Mouse (Mus musculus) heart, postnatal 25 days (tissue): ENCODE results near the gene Gm28042. TPM values are rescaled to one million over a fixed set of nuclear protein-coding genes. Genes with fewer than 3 reads are reported as not detected.

Experiments used
- DNase-seq: peaks from one replicate; pipeline ENCODE4 v3.0.0; 2022; ENCODE audit warnings: low spot score
- intact Hi-C: fragments of 180-260 bp; cut with DNase I; formaldehyde crosslinking; loops from one replicate; pipeline ENCODE4 v1.15.1; 2025
- total RNA-seq, 2 experiments: library from RNA; stranded (reverse); gene quantifications; 2 replicates each; pipeline ENCODE4 v1.2.3; 2021

Gene Gm28042
- total RNA-seq, 2 experiments from 2014 or later, result 0.81 TPM

DNA sequence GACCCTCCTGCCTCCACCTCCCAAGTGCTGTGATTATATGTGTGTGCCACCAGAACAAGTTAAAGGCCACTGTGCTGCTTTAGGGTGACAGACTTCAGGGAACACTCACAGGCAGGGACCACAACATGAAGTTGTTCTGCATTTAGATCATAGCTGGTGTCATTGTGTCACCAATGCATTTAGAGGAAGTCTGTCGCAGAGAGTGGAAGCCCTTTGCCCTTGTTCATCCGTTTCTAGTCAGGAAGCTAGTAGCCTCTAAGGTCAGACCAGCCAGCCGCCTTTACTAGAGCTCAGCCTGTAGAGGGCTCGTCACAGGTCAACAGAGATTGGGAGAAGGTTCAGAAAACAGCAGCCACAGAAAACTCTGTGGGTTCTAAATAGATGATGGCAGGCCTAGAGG lies 18.6 kb upstream of the Gm28042 start:
- DNase-seq, result no peak
- intact Hi-C loops, result no loop called here

DNA sequence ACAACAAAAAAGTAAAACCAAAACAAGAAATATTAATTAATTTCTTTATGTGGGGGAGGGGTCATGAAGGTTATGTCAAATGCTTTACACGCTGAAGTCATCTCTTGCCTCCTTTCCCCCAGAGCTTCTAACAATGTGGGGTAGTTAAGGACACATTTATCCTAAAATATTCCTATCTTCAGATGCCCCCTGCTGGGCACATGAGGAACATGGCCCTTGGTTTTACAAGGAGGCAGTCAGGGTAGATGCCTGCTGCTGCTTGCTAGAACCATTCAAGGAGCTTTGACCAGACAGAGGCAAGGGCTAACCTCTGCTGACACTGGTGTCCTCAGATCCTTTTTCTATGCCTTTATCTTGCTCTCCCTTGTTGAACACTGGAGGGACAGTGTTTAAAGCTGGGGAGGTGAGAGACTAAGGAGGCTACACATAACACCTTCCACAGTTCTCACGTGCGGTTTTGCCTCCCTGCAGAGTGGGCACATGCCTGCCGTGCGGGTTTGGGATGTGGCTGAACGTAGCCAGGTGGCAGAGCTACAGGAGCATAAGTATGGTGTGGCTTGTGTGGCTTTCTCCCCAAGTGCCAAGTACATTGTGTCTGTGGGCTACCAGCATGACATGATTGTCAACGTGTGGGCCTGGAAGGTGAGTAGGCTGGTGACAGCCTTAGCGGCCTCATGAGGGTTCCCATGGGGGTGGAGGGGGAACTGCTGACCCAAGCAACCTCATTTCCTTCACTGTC lies 15.7 kb upstream of the Gm28042 start:
- DNase-seq, result peak; percentile 40

DNA sequence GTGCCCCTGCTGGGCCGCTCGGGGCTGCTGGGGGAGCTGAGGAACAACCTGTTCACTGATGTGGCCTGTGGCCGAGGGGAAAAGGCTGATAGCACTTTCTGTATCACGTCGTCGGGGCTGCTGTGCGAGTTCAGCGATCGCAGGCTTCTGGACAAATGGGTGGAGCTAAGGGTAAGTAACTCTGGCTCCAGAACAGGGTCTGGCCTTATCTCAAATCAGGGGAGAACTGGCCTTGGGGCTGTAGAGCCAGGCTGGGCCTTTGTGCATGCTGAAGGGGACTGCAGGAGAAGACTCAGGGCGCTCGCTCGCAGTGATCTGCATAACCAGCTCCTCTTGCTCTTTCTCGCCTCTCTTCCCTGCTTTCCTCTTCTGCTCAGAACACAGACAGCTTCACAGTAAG lies 14.4 kb upstream of the Gm28042 start:
- no peak for DNase-seq
- intact Hi-C loops, result no loop called here

More for the DNA sequence above, 15.7 kb upstream of the Gm28042 start:
- intact Hi-C loops, result loop anchor here (1.0 kb wide), 1 partner anchor 41 kb away; no protein-coding TSS in a partner anchor

DNA sequence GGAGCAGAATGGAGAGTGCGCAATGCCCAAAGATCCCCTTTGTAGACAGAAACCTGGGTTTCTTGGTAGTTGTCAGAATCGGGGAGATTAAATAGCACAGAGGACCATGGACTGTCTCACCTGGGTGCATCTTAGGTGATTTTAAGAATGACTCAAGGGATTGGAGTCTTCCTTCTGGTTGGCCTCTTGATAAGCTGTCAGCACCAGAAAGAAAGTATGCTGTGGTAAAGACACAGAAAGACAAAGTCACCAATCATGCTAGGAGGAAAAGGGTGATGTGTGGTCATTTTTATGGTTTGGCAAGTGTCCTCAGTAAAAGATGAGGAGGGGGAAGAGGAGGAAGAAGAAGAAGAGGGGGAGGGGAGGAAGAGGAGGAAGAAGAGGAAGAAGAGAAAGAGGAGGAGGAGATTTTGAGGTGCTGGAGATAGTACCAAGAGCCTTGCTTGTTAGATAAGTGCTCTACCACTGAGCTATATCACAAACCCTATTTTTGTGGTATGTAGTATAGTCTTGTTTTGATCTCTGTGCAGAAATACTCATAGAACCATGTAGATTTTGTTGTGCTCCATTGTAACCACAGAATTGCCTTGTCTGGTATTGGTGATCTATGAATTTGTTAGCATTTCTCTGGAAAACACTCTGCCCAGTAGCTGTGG lies 13.3 kb upstream of the Gm28042 start:
- DNase-seq, result no peak
- intact Hi-C loops, result no loop called here

DNA sequence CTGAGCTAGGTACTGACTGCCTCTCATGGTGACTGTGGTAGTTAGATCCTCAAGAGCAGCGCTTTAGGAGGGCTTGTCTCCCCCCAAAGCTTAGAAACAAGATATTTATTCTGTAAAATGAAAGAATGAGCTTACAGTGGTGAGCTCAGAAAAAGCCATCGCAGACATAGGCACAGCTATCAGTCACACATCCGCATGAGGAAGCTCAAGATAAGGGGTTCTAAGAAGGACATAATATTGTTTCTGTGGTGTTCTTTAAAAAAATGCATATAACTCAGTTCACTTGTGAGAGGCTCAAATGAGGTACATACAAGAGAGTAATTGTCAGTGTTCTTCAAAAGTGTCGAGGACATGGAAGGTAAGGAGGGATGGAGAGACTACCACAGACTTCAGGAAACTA lies 11.4 kb upstream of the Gm28042 start:
- intact Hi-C loops, result no loop called here
- DNase-seq, result no peak

DNA sequence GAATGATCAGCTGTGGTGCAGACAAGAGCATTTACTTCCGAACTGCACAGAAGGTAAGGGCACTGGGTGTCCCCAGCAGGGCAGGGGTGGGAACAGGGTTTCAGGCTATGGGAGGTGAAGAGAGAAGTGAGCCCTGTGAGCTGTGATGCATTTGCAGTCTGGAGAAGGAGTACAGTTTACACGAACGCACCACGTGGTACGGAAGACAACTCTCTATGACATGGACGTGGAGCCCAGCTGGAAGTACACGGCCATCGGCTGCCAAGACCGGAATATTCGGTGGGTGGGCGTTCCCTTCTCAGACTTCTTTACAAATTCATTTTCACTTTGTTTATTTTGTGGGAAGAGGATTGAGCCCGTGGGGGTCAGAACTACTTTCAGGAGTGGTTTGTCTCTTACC lies 9.7 kb upstream of the Gm28042 start:
- DNase-seq, result no peak
- intact Hi-C loops, result no loop called here

DNA sequence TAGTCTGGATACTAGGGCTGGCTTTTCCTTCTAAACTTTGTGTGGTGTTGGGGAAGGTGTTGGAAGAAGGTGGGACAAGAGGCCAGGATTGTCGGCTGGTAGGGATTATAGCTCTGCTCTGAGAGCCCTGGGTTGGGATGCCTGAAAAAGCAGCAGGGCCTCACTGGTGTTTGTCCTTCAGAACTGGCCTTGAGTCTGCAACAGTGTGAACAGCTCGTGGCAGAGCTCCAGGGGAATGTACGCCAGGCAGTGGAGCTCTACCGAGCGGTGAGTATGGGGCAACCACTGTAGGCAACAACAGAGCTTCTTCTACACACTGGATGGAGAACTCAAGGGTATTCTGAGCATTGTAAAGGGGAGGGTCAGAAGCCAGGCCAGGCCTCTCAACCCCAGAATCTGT lies 3.0 kb upstream of the Gm28042 start:
- no peak for DNase-seq
- intact Hi-C loops, result no loop called here

DNA sequence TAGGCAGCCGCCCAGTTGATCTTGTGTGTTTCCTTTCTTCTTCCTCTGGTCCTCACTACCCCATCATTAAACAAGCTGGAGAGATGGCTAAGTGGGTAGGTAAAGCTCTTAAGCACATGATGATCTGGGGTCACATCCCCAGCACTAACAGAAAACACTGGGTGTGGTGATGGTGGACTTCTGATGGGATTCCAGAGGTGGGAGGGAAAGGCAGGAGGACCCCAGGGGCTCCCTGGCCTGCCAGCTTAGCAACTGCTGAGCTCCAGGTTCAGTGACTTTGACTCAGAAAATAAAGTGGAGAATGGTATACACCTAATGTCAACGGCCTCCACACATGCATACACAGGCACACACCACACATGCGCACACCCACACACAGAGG lies 648 bp downstream of the Gm28042 start:
- intact Hi-C loops, result no loop called here

DNA sequence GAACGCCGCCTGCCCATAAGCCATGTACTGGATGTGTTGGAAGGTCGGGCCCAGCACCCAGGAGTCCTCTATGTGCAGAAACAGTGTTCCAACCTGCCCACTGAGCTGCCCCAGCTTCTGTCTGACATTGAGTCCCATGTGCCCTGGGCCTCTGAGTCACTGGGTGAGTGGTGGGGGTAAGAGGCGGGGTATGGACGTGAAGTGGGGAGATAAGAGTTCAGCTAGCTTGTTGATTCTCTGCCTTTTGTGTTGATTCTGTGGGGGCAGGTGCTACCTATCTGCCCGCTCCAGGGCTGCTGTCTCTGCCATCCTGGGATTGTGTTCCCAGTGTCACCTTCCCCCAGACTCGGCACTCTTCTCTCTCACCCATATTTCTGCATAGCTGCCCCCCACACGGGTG lies 3.1 kb downstream of the Gm28042 start:
- intact Hi-C loops, result no loop called here

More for the DNA sequence above, 648 bp downstream of the Gm28042 start:
- no peak for DNase-seq

DNA sequence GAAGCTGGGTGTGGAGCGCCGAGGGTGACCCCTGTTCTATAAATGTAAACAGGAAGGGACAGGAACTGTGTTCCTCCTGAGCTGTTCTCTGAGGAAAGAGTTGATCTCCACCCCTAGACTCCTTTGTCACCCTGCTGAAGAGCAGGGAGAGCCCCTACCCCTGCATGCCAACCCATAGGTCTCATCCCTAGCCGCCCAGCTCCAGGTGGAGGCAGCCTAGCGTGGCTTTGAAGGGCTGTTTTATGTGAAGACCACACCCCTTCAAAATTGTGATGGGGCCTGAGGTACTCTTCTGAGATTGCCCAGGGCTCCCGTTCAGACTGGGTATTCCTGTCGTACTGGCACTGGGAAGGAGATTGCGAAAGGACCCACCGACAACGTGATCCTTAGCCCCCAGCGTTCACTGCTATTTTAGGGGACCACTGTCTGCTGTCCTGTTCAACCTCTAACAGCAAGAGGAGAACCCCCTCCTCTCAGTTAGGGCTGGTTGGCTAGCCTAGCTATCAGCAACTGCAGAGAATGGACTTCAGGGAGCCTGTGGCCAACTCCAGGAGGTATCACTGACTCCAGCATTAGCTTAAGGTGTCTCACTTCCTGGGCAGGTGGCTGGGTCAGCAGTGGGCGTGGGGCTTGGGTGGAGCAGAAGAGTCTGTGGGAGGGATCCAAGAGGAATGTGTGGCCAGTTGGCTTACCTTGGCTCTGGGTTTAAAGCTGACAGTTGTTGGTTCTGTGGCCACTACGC lies 5.6 kb downstream of the Gm28042 start, which contains the start of gene Pla2g4b:
TSS of gene Pla2g4b (plus strand) at position 692 of the 742 bp plus-strand sequence.
- intact Hi-C loops, result no loop called here
- DNase-seq, result no peak

More for the DNA sequence above, 3.1 kb downstream of the Gm28042 start:
- no peak for DNase-seq

DNA sequence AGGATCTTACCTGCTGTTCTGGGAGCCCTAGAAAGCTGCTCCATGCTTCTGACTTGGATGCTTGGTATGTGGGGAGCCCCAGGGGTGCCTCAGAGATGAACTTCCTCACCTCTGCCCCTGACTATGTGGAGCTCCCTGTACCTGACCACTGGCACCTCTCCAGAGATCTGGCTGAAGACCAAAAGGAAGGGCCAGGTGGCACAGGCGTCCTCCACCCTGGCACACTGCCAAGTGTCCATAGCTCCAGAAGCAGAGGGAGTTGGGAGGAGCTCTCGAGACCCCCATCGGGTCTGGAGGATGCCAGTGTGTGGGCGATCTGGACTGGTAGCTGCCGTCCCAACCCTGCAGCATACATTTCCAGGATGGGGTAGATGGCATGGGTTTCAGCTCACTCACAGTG lies 6.4 kb downstream of the Gm28042 start:
- intact Hi-C loops, result no loop called here
- DNase-seq, result no peak

DNA sequence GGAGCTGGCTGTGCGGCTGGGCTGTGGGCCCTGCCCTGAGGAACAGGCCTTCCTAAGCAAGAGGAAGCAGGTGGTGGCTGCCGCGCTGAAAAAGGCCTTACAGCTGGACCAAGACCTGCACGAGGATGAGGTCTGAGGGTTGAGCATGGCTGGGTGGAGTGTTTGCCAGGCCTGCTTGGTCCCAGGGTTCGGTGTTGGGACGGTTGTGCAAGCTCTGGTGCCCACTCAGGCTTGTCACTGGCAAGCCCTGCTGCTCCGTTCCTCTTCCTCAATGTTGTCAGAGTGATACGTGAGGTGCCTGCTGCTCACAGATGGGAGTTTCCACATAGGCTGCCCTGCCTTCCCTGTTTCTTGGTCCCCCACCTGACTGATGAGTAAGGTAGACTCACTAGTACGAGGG lies 10.5 kb downstream of the Gm28042 start:
- no peak for DNase-seq
- intact Hi-C loops, result no loop called here

DNA sequence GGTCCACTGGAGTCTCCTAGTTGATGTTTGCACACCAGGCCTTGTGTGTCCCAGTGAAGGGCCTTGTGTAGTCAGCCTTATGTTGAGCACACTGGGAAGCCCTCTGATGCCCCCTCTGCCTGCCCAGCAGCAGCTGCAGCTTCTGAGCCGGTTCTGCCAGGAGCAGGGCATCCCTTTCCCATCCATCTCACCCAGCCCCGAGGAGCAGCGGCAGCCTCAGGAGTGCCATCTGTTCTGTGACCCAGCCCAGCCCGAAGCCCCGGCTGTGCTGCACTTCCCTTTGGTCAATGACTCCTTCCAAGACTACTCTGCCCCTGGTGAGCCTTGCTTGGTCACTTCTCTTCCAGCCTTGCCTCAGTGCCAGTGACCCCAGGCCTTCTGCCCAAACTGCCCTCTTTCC lies 13.7 kb downstream of the Gm28042 start:
- intact Hi-C loops, result no loop called here
- DNase-seq, result no peak

DNA sequence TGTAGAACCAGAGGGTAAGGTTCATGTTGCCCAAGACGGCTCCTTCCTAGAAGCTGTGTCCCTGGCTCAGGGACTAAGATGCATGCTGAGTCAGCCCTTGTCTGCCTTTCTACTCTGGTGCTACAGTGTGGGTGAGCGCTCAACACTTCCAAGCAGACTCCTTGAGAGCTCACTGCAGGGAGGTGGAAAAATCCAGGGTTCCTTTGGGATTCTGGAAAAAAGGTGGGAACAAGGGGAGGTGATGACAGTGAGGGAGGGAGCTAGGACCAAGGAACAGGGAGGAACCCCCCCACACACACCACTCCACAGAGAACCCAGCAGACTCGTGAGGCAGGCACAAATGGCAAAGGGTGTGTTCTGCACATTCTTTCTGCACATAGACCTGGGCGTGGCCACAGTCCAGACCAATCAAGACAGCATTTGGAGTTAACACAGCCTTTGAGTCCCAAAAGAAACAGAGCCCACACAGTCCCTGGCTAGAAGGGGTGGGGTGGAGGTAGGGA lies 16.9 kb downstream of the Gm28042 start:
- intact Hi-C loops, result no loop called here
- DNase-seq, result no peak

DNA sequence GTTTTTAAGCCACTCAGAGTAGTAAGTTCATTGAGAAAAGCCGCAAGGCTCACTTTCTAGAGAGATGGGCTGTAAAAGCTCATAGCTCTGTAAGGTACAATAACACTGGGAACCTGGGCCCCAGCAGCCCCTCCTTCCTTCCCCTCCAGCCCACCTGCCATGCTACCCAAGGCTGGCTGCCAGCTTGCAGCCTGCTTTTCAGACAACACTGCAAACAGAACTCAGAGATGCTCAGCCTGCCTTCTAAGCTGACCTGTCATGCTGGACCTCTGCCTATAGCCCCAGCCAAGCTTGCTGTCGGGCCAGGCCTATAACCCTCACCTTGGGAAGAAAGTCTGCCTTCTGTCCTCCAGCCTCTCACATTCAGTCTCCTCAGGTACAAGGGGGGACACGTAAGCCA lies 17.4 kb downstream of the Gm28042 start:
- intact Hi-C loops, result no loop called here
- DNase-seq, result no peak

DNA sequence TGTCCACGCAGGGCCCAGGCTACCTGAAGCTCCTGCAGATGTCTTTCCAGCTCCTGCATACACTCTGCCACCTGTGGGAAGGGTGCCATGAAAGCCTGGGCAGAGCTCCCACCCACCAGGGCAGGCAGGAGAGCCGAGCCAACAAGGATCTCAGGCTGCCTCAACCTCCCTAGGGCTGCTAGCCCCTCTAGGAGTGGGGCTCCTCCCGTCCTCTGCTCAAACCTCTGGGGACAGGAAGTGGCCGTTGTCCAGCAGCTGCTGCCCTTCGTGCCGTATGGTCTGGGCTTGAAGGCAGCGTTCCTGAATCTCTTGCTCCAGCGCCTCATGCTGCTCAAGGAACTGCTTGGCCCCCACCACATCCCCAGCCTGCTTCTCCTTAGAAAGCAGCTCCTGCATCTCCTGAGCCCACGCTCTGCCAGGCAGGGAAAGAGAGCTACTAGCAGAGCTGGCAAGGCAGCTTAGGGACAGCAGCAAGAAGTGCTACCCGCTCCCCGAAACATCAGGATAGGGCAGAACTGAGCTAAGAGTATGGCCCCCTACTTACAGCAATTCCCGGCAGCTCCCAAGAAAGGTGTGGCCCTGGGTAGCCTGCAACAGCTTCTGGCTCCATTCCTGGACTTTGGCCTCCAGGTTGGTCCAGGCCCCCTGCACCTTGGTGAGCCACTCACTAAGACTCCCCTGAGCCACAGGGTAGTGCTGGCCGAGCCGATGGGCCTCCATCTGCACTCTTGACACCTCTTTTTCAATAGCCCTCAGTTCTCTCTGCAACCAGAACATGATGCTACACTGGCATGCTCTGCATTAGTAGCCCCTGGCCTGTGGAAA lies 19.4 kb downstream of the Gm28042 start:
- intact Hi-C loops, result no loop called here
- no peak for DNase-seq

DNA sequence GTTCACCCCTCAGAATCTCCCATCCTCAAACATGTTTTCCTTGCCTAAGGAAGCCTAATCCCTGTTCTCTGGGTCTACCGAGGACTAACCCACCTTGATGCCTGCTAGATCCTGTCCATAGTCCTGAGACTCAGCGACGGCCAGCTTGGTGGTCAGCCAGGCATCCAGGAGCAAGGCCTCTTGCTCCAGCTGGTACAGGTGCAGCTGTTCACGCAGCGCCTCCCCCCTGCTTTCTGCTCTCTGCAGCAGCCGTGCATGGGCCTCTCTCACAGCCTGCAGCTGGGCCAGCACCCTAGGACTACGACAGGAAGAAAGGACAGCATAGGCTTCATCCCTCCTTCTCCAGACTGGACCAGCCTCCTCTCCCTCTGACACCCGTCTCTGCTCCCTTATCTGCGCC lies 20.9 kb downstream of the Gm28042 start:
- intact Hi-C loops, result no loop called here

DNA sequence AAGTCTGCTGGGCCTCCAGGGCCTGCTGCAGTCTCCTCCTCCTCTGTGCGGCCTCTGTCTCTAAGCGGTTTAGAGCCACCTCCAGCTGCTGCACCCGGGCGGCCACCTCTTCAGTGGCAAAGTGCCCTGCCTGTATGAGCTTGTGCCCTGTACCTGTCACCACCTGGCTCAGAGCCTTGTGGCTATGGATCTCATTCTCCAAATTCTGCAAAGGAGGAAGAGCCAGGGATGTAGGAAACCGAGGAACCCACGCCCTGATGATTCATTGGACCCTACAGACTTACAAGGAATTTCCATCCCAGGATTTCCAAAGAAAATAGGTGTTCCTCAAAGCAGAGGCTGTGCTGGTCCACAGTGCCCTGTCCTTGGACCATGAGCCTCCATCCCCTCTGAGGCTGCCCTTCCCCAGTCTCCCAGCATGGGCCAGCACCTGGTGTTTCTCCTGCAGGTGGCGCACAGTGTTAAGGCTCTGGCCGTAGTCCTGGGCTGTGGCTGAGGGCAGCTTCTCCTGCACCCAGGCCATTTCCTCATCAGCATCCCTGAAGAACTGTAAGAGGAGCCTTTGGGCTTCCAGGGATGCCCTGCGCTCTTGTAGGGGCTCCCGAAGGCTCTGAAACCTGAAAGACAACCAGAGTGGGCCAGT lies 22.5 kb downstream of the Gm28042 start:
- DNase-seq, result peak; percentile 30
- intact Hi-C loops, result loop anchor here (2.0 kb wide), 1 partner anchor 19 kb away; no protein-coding TSS in a partner anchor

More for the DNA sequence above, 20.9 kb downstream of the Gm28042 start:
- no peak for DNase-seq

DNA sequence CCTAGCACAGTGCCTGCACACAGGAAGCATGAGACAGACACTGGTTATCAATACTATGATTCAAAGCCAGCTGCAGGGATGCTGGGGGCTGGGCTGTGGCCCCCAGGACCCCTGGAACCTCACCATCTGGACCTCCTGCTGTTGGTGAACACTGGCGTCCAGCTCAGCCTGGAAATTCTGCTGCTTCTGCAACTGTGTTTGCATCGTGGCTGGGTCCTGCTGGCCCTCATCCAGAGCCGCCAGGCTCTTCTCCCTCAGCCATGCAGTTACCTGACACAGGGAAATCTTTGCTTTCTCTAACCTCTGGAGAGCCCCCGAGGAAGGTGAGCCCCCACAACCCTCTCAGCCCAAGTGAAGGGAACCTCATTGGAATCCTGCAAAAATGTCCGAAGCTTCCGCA lies 24.1 kb downstream of the Gm28042 start:
- intact Hi-C loops, result loop anchor here (2.0 kb wide), 1 partner anchor 17 kb away; no protein-coding TSS in a partner anchor
- DNase-seq, result no peak
